ENCODE assay signal across 23 mouse cellular contexts in the genomic region with DNA sequence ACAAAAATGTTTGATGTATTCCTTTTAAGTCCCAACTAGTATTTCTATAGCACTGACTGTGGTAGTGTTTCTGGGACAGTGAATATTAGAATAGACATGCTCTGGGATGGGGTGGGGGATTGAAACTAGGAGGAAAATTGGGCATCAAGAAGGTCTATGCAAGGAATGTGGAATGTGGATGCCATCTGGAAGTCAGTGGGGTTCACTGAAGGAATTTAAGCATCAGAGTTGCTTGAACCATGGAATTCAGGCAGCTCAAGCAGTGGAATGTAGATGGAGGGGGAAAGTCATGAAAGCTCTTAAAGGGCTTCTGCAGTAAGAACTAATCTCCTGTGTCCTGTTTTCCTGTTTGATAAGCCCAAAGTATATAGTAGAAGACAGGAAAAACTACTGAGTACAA. TPM values are rescaled to one million over a fixed set of nuclear protein-coding genes. Genes with fewer than 3 reads are reported as not detected.
DNase-seq lines count a peak whose midpoint lies in the region; ATAC-seq lines count a peak whose summit lies in the region.
"Had no signal": no experiment of that assay in that cellular context is flagged by ENCODE, and none has a peak within 500 bp of the region (broad histone marks: within the 10 kb centered on the region; RNA-seq: fewer than 3 reads in every experiment).

No protein-coding gene starts in this region.

- no peak overlapping the region for H3K4me3 ChIP-seq in embryonic facial prominence, embryonic 11.5 days (ENCODE audit: low read depth, low read length)
- no peak overlapping the region for H3K4me3 ChIP-seq in embryonic facial prominence, embryonic 10.5 days
- H3K4me3 ChIP-seq in embryonic facial prominence, embryonic 14.5 days (ENCODE audit: low read depth, low read length): no peak overlapping the region
- H3K4me3 ChIP-seq: embryonic facial prominence, embryonic 12.5 days; embryonic facial prominence, embryonic 15.5 days; forebrain, embryonic 13.5 days; forebrain, embryonic 15.5 days had no signal

- H3K9ac ChIP-seq in embryonic facial prominence, embryonic 11.5 days (replicated peaks; ENCODE audit: low read length): no peak overlapping the region
- no peak overlapping the region for H3K9ac ChIP-seq in embryonic facial prominence, embryonic 14.5 days (ENCODE audit: low read depth, low read length)
- H3K9ac ChIP-seq: embryonic facial prominence, embryonic 12.5 days; embryonic facial prominence, embryonic 15.5 days; forebrain, embryonic 13.5 days; forebrain, embryonic 15.5 days; forebrain, postnatal 0 days had no signal

- ATAC-seq in embryonic facial prominence, embryonic 11.5 days (replicated peaks; ENCODE audit: insufficient number of reproducible peaks, low FRiP score, low TSS enrichment, low read depth): no peak
- ATAC-seq in embryonic facial prominence, embryonic 14.5 days (ENCODE audit: low read depth): no peak
- ATAC-seq: activated CD4-positive, CD25-positive, alpha-beta regulatory T cell, adult 4 months; forebrain, embryonic 13.5 days; forebrain, embryonic 15.5 days; forebrain, postnatal 0 days; Patski had no signal

- H3K9me3 ChIP-seq in embryonic facial prominence, embryonic 11.5 days (replicated peaks; ENCODE audit: control insufficient read depth, low read length): no peaks in the 10 kb centered on the region
- no peaks in the 10 kb centered on the region for H3K9me3 ChIP-seq in embryonic facial prominence, embryonic 10.5 days
- H3K9me3 ChIP-seq in embryonic facial prominence, embryonic 14.5 days (ENCODE audit: control insufficient read depth, low read length): no peaks in the 10 kb centered on the region
- H3K9me3 ChIP-seq: embryonic facial prominence, embryonic 12.5 days; embryonic facial prominence, embryonic 15.5 days; forebrain, embryonic 13.5 days; forebrain, embryonic 15.5 days had no signal

- no peak overlapping the region for H3K27ac ChIP-seq in embryonic facial prominence, embryonic 11.5 days (replicated peaks; ENCODE audit: low read depth, low read length)
- H3K27ac ChIP-seq in embryonic facial prominence, embryonic 10.5 days (replicated peaks): no peak overlapping the region
- H3K27ac ChIP-seq in embryonic facial prominence, embryonic 14.5 days (replicated peaks; ENCODE audit: low read depth, low read length): no peak overlapping the region
- H3K27ac ChIP-seq: embryonic facial prominence, embryonic 12.5 days; embryonic facial prominence, embryonic 15.5 days; forebrain, embryonic 13.5 days; forebrain, embryonic 15.5 days had no signal

- peak; percentile 20 for DNase-seq in embryonic facial prominence, embryonic 11.5 days (ENCODE audit: low spot score)
- DNase-seq in embryonic facial prominence, embryonic 10.5 days (ENCODE audit: low spot score): no peak
- DNase-seq in embryo, embryonic 10.5 days (ENCODE audit: low spot score): peak; percentile 17
- DNase-seq in embryonic facial prominence, embryonic 14.5 days (ENCODE audit: low spot score): peak; percentile 4
- DNase-seq in mesoderm, embryonic 11.5 days (ENCODE audit: low read depth, low spot score): peak; percentile 66
- no peak for DNase-seq in urinary bladder, postnatal 36 days (ENCODE audit: low spot score in 2 of 2)
- DNase-seq in frontal cortex, postnatal 25 days (ENCODE audit: low spot score in 2 of 2): no peak
- DNase-seq in spleen, postnatal 36 days (ENCODE audit: low spot score in 2 of 2): no peak
- DNase-seq: adrenal gland, adult 8-10 months; adrenal gland, postnatal 14 days; adrenal gland, postnatal 36 days; cerebellum, adult 11-12 months; cerebellum, adult 2 months; cerebellum, adult 9-10 months; cerebellum, postnatal 10 days; cerebellum, postnatal 25 days; forebrain, postnatal 0 days had no signal

- no peaks in the 10 kb centered on the region for H3K36me3 ChIP-seq in embryonic facial prominence, embryonic 11.5 days (replicated peaks; ENCODE audit: control insufficient read depth, insufficient read depth, low read depth, low read length)
- H3K36me3 ChIP-seq in embryonic facial prominence, embryonic 10.5 days (replicated peaks): no peaks in the 10 kb centered on the region
- no peaks in the 10 kb centered on the region for H3K36me3 ChIP-seq in embryonic facial prominence, embryonic 14.5 days (ENCODE audit: control insufficient read depth, insufficient read depth, low read length)
- H3K36me3 ChIP-seq: embryonic facial prominence, embryonic 12.5 days; embryonic facial prominence, embryonic 15.5 days; forebrain, embryonic 15.5 days had no signal

- H3K27me3 ChIP-seq in embryonic facial prominence, embryonic 11.5 days (ENCODE audit: control insufficient read depth, insufficient read depth, low read length): no peaks in the 10 kb centered on the region
- no peaks in the 10 kb centered on the region for H3K27me3 ChIP-seq in embryonic facial prominence, embryonic 10.5 days (replicated peaks; ENCODE audit: low read depth, poor library complexity, severe bottlenecking)
- H3K27me3 ChIP-seq in embryonic facial prominence, embryonic 14.5 days (replicated peaks; ENCODE audit: control insufficient read depth, insufficient read depth, low read length): no peaks in the 10 kb centered on the region
- H3K27me3 ChIP-seq: embryonic facial prominence, embryonic 12.5 days; embryonic facial prominence, embryonic 15.5 days; forebrain, embryonic 13.5 days; forebrain, embryonic 15.5 days had no signal

- no peaks in the 10 kb centered on the region for H3K4me1 ChIP-seq in embryonic facial prominence, embryonic 11.5 days (ENCODE audit: control insufficient read depth, insufficient read depth, low read length)
- H3K4me1 ChIP-seq in embryonic facial prominence, embryonic 10.5 days: 0 out of 2 replicates have a peak, but pooled peaks cover 2% of the 10 kb centered on the region
- H3K4me1 ChIP-seq in embryonic facial prominence, embryonic 14.5 days (ENCODE audit: control insufficient read depth, insufficient read depth, low read length): peaks cover 4% of the 10 kb centered on the region; the same call in 1 of the 2 replicates
- H3K4me1 ChIP-seq: embryonic facial prominence, embryonic 12.5 days; embryonic facial prominence, embryonic 15.5 days; forebrain, embryonic 13.5 days; forebrain, embryonic 15.5 days had no signal

- no peak overlapping the region for H3K4me2 ChIP-seq in embryonic facial prominence, embryonic 11.5 days (ENCODE audit: low read depth, low read length)
- H3K4me2 ChIP-seq in embryonic facial prominence, embryonic 14.5 days (ENCODE audit: low read depth, low read length): no peak overlapping the region
- H3K4me2 ChIP-seq: embryonic facial prominence, embryonic 12.5 days; embryonic facial prominence, embryonic 15.5 days; forebrain, embryonic 13.5 days; forebrain, embryonic 15.5 days had no signal

RNA-seq across cellular contexts. Expression of a gene that starts 22.1 kb away (rescaled TPM):
- 19.0 and 23.2 TPM in 2 replicates for polyA plus RNA-seq in embryonic facial prominence, embryonic 11.5 days (2014; fragmentation: Nextera tagmentation; extraction: Ambion mirVana)
- polyA plus RNA-seq in embryonic facial prominence, embryonic 10.5 days (2016; fragmentation: Nextera tagmentation; extraction: Ambion mirVana): 20.2 and 21.2 TPM in 2 replicates
- polyA plus RNA-seq in embryonic facial prominence, embryonic 14.5 days (2014; fragmentation: Nextera tagmentation; extraction: Ambion mirVana): 168 and 171 TPM in 2 replicates
- polyA plus RNA-seq: activated CD4-positive, CD25-positive, alpha-beta regulatory T cell, adult 4 months had no signal

Comparison
In these comparisons a context has a peak if more than half of its experiments do, and no peak if none do; other contexts are left out.
1. DNase-seq: peak in embryonic facial prominence, embryonic 11.5 days (single experiment), embryo, embryonic 10.5 days (single experiment), embryonic facial prominence, embryonic 14.5 days (single experiment) and mesoderm, embryonic 11.5 days (single experiment); none in embryonic facial prominence, embryonic 10.5 days (single experiment), urinary bladder, postnatal 36 days (0 of 2), frontal cortex, postnatal 25 days (0 of 2) and spleen, postnatal 36 days (0 of 2).